Mouse (Mus musculus): Measurements from ENCODE around the gene Gpbp1. TPM values are rescaled to one million over a fixed set of nuclear protein-coding genes. Genes with fewer than 3 reads are reported as not detected.

The Gpbp1 gene
- 53.3 and 59.1 TPM in 2 replicates for polyA plus RNA-seq (2012; rRNA removed)

DNA sequence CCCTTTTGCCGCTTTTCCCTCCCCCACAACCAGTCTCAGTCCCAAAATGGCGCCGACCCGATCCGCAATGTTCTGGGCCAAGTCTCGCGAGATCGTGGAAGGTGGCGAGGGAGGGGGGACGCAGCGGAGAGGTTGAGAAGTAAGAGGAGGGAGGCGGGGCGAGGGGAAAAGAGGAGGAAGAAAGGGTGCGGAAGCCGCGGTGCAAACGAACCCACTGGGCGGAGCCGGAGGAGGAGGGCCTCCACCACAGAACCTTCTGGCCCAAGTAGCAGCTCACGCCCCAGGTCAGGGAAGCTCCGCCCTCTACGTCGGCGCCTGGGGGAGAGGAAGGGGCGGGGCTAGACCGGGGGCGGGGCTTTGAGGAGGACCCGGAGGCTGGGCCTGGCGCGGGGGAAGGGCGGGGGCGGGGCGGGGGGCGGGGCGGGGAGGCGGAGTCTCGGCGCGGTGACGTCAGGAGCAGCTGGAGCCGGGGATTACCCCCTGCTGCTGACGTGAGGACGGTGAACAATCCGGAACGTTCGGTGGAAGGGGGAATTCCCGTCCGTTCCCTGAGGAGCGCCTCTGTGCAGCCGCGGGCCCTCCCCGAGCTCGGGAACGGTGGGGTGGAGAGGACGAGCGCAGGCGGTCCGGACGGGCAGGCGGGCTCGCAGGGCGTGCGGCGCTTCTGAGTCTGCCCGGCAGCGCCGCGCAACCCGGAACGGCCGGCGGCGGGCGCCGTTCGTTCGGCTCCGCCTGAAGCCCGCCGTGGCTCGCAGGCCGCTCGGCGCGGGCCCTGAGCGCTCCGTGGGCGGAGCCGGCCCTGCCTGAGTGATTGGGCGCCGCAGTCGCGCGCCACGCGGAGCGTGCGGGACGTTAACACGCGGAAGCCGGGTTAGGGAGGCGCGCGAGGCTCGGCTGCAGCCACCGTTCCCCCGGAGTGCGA lies at the start of gene Gpbp1:
Gene Gpbp1, minus strand, starts transcription at position 310 of the 922 bp plus-strand sequence.

Other genes starting within 250 kb of the Gpbp1 start
- 0.11 TPM in 1 of 2 replicates, not detected in the other for gene Actbl2, start 235.1 kb downstream of the Gpbp1 start, polyA plus RNA-seq (2012; rRNA removed)
- not detected in 2 replicates for gene Gm49496, start 59.8 kb upstream of the Gpbp1 start, polyA plus RNA-seq (2012; rRNA removed)
- gene Gm10198, start 102.7 kb upstream of the Gpbp1 start, polyA plus RNA-seq (2012; rRNA removed): not detected in 2 replicates
- gene Mier3, start 190.9 kb upstream of the Gpbp1 start, polyA plus RNA-seq (2012; rRNA removed): 13.3 and 13.8 TPM in 2 replicates

Measured in central nervous system, embryonic 18 days (tissue).